Mouse (Mus musculus) layer of hippocampus, adult 11-12 months (tissue): ENCODE results near the gene Rufy2.

Source experiments
- DNase-seq: peaks from one replicate; pipeline ENCODE4 v3.0.0; 2022; ENCODE audit warnings: low spot score

Gene Rufy2

DNA sequence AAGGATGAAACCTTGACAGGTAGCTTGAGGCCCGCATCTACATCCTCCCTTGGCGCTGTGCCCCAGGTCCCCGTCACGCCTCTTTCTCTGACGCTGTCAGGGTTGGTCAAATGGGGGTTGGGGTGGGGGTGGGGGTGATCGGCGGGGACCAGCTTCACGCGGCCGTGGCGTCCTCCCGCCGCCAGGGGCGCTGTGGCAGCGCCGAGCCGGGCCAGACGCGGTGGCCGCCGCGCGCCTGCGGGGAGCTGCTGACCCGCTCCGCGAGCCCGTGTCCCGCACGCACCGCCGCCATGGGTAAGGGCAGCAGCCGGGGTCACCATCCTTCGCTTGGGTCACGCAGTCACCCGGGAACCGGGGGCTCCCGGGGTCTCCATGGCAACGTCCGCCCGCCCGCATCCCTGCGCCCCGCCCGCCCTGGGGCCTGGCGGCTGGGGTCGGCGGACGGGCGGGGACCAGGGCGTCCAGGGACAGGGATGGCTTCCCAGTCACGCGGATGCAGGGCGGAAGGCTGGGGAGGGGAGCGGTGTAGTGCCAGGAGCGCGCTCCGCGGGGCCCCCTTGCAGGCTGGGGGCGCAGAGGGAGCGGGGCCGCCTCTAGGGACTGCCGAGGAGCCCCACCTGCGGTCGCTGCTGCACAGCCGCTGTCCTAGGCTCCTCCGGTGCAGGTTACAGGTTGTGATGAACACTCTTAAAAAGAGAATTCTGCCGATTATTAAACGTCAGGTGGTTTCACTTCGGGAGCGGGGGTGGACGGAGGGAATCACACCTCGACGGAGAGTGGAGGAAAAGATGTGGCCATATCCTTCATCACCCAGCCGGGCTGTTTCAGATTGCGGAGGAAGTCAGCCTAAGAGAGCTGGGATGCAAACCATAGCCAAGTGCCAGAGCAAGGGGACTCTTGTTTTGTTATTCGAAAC, at the start of gene Rufy2:
Rufy2 (plus strand) TSS at position 185 of the 916 bp plus-strand sequence.
- peak; percentile 90 for DNase-seq

DNA sequence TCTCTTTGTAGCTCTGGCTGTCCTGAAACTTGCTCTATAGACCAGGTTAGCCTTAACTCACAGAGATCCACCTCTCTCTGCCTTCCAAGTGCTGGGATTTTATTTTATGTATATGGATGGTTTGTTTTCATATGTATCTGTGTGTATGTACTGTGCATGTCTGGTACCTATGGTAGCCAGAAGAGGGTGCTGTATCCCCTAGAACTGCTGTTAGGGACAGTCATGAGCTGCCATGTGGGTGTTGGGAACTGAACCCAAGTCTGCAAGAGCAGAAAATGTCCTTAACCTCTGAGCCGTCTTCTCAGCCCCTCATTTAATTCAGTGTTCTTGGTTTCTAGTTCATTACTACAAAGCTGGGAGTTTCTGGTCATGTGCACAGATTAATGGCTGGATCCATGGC, 47.6 kb upstream of the Rufy2 start:
- DNase-seq: no peak

DNA sequence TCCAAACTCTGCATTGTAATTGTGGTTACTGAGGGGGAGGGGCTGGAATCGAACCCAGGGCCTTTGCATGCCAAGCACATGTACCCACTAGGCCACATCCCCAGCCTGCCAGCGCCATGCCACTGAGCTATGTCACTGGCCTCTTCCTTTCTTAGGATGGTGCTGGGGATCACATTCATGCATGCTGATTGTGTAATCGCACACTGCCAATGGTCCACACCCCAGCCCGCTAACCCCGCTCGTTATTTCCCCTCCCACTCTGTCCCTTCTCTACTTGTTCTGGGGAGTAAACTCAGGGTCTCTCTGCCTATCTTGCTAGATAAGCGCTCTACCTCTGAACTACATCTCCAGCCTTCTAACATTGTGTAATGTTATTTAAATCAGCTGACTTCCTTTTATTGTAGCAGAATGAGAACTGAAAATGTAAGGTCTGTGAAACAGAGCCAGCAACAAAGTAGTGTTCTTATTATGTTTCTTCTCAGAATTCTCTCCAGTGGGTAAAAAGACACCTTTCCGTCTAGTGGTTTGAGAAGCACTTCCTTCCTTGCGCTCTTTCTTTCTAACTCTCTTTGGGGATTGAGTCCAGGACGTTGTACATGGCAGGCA, 34.9 kb upstream of the Rufy2 start:
- DNase-seq: no peak

- peak; percentile 62 for DNase-seq
Observed at GRCm38 (mm10) chr10:62946738-62947471, 33.1 kb upstream of the Rufy2 start, which contains the start of gene Dna2. TSS of gene Dna2 (plus strand) at chr10:62947026.

GRCm38 (mm10) chr10:62948551-62948950, 31.5 kb upstream of the Rufy2 start:
- DNase-seq: no peak

GRCm38 (mm10) chr10:62963956-62964355, 16.1 kb upstream of the Rufy2 start:
- DNase-seq: no peak

DNA sequence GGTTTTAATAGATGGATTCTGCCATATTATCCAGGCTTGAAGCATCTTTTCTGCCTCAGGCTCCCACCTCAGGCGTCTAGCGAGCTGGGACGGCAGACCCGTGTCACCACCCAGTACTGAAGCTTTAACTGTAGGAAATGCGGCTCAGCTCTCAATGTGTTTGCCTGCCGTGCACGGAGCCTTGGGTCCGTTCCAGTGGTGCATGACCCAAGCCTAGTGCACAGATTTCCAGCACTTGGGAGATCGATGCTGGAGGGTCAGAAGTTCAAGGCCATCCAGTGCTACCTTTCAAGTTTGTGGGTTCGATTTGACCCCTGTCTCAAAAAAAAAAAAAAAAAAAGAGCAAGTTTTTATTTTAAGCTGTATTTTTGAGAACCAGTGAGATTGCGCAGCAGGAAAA, 14.2 kb upstream of the Rufy2 start:
- no peak for DNase-seq

GRCm38 (mm10) chr10:62966291-62966690, 13.7 kb upstream of the Rufy2 start:
- DNase-seq: no peak

DNA sequence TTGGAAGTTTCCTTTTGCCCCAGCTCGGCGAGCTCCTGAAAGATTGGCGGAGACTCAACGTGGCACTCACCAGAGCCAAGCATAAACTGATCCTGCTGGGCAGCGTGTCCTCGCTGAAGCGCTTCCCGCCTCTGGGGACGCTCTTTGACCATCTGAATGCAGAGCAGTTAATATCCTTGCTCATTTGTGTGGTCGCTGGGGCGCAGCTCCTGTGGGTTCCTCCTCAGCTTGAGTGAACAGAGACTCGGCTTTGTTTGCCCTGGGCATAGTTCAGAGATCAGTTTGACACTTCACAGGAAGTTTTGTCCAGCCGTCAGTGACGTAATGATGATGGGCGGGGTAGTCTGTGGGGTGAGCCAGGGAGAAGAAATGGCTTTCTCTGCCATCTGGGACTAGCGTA, 8.2 kb upstream of the Rufy2 start:
- DNase-seq: peak; percentile 21

GRCm38 (mm10) chr10:62979667-62980038, 370 bp upstream of the Rufy2 start:
- no peak for DNase-seq

DNA sequence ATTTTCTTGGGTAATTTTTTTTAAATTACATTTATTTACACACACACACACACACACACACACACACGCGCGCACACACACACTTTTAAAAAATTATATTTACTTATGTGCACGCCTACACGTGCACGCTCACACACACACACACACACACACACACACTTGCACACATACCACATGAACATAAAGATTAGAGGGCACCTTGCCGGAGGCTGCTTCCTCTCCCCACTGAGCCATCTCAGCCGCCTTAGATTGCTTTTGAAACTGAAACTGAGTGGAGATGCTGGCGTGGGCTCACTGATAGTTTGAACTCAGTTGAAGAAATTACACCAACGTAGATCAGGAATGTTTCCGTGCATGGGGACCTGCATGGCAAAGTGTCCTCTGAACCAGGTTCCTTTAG, 4.0 kb downstream of the Rufy2 start:
- no peak for DNase-seq

DNA sequence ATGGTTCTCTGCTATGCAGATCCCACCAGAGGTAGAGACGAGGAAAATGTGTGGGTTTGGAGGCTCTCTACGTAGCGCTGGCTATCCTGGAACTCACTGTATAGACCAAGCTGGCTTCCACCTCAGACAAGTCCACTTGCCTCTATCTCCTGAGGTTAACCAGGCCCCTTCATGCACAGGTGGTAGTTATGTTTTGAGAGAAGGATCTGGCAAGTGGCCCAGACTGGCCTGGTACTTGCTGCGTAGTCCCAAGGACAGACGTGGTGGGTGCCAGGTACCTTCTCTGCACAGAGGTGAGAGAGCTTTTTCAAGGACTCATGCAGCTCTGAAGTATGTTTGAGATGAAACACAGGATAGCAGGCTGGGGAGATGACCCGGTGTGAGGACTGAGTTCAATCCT, 4.5 kb downstream of the Rufy2 start:
- no peak for DNase-seq

DNA sequence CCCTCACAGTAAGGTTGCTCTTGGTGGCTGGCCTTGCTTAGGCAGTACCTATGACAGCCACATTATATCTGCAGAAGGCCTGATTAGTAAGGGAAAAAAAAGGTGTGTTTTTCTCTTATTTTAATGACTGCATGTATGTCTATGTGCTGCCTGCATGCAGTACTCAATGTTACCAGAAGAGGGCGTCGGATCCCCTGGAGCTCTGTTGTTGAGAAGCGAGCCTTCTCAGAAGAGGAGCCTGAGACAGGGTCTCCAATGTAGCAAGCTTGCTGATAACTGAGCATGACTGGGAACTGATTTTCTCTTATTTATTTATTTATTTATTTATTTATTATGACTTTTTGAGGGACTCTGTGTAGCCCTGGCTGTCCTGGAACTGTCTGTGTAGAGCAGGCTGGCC, 7.3 kb downstream of the Rufy2 start:
- DNase-seq: no peak

- DNase-seq: no peak
Observed at GRCm38 (mm10) chr10:62990636-62991035, 10.6 kb downstream of the Rufy2 start.

DNA sequence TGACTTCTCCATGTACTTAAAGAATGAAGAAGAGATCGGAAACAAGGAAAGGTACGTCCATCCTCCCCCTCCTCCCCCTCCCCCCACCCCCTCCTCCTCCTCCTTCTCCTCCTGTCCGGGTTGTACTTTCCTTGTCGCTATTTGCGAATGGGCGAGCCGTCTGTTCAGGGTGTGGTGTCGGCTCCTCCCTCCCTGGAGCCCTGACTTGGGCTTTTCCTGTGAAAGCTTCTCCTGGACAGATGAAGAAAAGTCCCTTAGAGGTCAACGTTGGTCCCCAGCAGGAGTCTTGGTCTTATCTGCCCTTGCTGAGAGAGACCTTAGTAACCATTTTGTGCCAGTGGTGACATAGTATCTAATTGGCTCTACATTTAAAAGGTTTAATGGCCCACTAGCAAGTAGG, 14.0 kb downstream of the Rufy2 start:
- DNase-seq: no peak

DNA sequence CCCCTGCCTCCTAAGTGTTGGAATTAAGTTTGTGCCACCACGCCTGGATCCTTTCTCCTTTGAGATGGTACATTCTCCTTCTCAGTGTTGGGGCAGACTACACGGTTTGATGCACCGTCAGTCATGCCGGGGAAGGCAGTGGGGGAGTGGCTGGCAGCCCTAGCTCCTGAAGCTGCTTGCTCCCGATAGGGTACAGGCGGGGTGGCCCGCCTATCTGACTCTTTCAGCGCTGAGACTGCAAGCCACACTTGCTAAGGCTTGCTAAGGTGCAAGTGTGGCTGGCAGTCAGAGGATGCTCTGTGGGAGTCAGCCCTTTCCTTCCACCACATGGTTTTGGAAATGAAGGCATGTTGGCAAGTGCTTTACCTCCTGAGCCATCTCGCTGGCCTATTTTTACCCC, 20.6 kb downstream of the Rufy2 start:
- DNase-seq: no peak

- DNase-seq: no peak
Observed at GRCm38 (mm10) chr10:63003252-63003651, 23.2 kb downstream of the Rufy2 start.

- peak; percentile 56 for DNase-seq
Observed at GRCm38 (mm10) chr10:63004556-63004955, 24.5 kb downstream of the Rufy2 start.

- no peak for DNase-seq
Observed at GRCm38 (mm10) chr10:63008193-63008592, 28.2 kb downstream of the Rufy2 start.

GRCm38 (mm10) chr10:63010268-63010667, 30.2 kb downstream of the Rufy2 start:
- DNase-seq: no peak

- DNase-seq: no peak
Observed at GRCm38 (mm10) chr10:63011556-63011955, 31.5 kb downstream of the Rufy2 start.

- no peak for DNase-seq
Observed at GRCm38 (mm10) chr10:63013476-63013875, 33.5 kb downstream of the Rufy2 start.

- DNase-seq: no peak
Observed at GRCm38 (mm10) chr10:63014168-63014567, 34.1 kb downstream of the Rufy2 start.
